Mouse (Mus musculus): ENCODE measurements around the gene Cpz.

Gene Cpz

DNA sequence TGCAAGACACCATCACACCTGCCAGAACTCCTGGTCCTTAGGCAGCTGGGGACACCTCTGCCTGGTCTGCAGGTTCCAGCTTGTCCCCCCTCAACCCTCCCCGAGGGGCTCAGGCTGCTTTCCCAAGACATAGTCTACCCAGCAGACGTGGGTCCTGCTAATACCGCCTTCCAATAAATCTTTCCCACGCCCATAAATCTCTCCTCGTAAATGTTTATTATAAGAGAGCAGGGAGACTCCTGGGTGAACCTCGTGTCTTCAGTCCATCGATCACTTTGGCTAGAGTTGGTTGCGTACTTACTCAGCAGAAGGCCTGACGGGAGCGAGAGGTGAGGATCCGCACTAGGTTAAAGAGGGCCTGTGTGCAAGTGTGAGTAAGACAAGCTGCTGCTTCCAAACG, 31.7 kb downstream of the Cpz start:
- H3K36me3 ChIP-seq (ENCODE audit: control insufficient read depth, insufficient read depth, low read length, poor library complexity, severe bottlenecking): no peaks in the 10 kb centered on the region
- no peak for DNase-seq (ENCODE audit: low read depth, low spot score)
- no peaks in the 10 kb centered on the region for H3K27me3 ChIP-seq (ENCODE audit: control insufficient read depth, insufficient read depth, low read length, poor library complexity, severe bottlenecking)

DNA sequence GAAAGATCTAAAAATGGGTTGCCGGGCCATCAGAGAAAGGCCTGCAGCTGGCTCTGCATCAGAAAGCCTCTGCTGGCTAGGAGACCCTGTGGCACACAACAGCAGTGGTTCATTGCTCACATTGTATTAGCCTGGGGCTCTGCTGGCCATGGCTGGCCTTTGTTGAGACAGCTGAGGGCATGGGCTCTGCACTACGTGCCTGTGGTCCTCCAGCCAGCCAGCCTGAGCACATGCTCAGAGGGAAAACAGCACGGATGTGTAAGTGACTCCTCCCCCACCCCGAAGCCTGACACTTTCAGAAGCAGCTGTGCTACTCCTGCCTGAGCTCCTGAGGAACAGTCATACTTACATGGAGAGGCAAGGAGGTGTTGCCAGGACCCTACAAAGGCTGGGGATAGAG, 46.0 kb downstream of the Cpz start:
- no peak for DNase-seq (ENCODE audit: low read depth, low spot score)

DNA sequence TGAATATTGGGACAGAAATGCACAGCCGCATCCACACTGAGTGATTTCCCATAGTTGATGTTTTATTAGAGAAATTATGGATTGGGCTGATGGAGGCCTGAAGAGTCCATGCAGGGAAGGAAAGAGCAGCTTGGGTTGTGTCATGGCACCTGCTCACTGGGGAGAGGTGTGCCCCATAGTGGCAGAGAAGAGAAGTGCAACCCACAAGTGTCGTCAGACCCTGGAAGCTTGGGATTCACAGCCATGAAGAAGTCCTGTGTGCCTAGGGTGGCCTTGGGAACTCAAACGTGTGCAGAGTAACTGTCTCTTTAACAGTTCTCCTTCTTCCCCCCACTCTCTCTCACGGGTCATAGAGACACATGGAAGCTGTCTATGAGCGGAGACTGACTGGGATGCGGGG, 50.3 kb downstream of the Cpz start:
- DNase-seq (ENCODE audit: low read depth, low spot score): no peak
- Histone ChIP-seq H3K27me3 (ENCODE audit: control insufficient read depth, insufficient read depth, low read length, poor library complexity, severe bottlenecking) (no peaks in the 10 kb centered on the region), H3K36me3 (ENCODE audit: control insufficient read depth, insufficient read depth, low read length, poor library complexity, severe bottlenecking) (no peaks in the 10 kb centered on the region)

More for the DNA sequence above, 46.0 kb downstream of the Cpz start:
- Histone ChIP-seq H3K36me3 (ENCODE audit: control insufficient read depth, insufficient read depth, low read length, poor library complexity, severe bottlenecking) (no peaks in the 10 kb centered on the region), H3K27me3 (ENCODE audit: control insufficient read depth, insufficient read depth, low read length, poor library complexity, severe bottlenecking) (no peaks in the 10 kb centered on the region)

DNA sequence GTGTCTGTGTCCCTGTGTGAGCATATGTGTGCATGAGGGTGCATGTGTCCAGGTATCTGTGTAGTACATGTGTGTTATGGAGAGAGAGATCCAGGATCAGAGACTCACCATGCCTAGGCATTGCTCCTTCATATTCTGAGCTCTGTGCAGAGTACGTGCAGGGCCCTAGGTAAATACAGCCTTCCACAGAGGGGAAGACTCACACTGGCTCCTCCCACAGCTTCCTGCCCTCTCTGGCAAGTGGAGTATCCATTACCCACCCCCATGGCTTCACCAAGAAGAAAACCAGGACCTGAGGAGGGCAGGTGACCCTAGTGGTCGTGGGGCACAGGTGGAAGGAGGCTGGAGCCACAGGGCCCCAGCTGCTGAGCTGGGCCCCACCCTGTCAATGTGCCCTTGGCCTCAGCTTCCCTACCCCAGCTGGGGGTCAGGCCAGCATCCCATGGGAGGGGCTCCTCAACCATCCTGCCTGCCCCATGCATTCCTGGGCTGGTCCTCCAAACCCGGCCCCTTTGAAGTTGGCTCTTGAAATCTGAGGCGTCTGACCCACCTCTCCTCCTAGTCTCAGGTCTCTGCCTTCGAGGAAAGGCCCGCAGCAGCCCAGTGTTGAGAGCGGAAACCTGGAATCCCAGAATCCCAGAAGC, 54.5 kb downstream of the Cpz start:
- no peaks in the 10 kb centered on the region for H3K27me3 ChIP-seq (ENCODE audit: control insufficient read depth, insufficient read depth, low read length, poor library complexity, severe bottlenecking)
- DNase-seq (ENCODE audit: low read depth, low spot score): no peak
- no peaks in the 10 kb centered on the region for H3K36me3 ChIP-seq (ENCODE audit: control insufficient read depth, insufficient read depth, low read length, poor library complexity, severe bottlenecking)

DNA sequence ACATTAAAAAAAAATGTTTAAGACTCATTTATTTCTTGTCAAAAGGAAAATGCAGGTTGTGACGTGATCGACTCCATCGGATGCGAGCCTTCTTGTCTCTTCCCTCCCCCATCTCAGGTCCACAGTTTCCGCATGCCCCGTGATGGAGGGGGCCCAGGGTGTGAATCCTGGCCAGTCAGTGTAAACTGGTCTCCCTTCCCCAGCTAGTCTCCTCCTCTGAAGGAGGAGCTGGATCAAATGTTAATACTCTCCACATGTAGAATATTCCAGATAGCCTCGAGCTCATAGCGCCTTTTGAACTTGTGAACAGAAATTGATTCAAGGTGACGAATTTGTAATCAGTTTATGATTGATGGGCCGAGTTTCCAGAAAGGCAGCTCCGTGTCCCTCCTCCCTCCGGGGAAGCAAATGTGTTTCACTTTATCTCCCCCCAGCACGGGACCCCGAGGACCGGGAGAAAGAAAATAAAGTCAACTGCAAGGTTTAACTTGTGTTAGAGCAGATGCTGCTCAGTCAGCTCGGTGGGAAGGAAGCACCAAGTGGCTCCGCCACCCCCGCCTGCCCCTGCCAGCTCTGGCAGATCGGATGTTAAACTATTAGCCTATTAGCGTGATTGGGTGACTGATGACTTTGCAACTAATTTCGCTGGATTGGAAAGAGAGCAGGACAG, 59.4 kb downstream of the Cpz start:
- Histone ChIP-seq H3K27me3 (ENCODE audit: control insufficient read depth, insufficient read depth, low read length, poor library complexity, severe bottlenecking) (no peaks in the 10 kb centered on the region), H3K36me3 (ENCODE audit: control insufficient read depth, insufficient read depth, low read length, poor library complexity, severe bottlenecking) (no peaks in the 10 kb centered on the region)
- DNase-seq (ENCODE audit: low read depth, low spot score): no peak

DNA sequence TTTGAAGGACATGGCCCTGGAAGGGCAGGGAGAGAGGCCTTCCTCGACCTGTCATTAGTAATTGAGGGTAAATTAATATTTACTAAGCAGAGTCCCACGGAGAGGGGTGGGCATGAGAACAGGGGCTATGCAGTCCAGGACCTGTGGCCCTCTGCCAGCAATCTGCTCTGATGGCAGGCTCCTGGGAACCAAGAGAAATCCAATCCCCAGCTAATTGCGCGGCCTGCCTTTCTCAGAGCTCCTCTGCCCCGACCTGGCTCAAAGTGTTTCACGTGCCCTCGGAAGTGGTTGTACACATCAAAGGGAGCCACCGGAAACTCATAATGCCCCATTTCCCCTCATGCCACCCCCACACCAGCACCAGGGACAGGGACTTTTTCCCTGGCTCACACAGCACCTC, 63.4 kb downstream of the Cpz start:
- DNase-seq (ENCODE audit: low read depth, low spot score): no peak
- H3K36me3 ChIP-seq (ENCODE audit: control insufficient read depth, insufficient read depth, low read length, poor library complexity, severe bottlenecking): no peaks in the 10 kb centered on the region

DNA sequence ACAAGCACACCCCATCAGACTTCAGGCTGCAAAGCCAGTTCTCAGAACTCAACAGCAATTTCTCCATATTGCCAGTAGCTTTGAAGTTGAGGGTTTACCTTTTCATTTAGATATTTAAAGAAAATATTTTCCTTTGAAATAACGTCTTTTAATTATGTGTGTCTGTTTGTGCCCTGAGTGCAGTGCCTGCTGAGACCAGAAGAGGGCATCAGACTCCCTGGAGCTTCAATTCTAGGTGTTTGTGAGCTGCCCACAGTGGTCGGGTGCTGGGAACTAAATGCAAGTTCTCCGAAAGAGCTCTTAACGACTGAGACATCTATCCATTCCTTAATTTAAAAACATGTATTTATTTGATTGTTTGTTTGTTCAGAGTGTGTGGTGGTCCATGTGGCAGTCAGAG, 65.7 kb downstream of the Cpz start:
- no peaks in the 10 kb centered on the region for H3K36me3 ChIP-seq (ENCODE audit: control insufficient read depth, insufficient read depth, low read length, poor library complexity, severe bottlenecking)
- H3K27me3 ChIP-seq (ENCODE audit: control insufficient read depth, insufficient read depth, low read length, poor library complexity, severe bottlenecking): no peaks in the 10 kb centered on the region
- no peak for DNase-seq (ENCODE audit: low read depth, low spot score)

More for the DNA sequence above, 63.4 kb downstream of the Cpz start:
- no peaks in the 10 kb centered on the region for H3K27me3 ChIP-seq (ENCODE audit: control insufficient read depth, insufficient read depth, low read length, poor library complexity, severe bottlenecking)

DNA sequence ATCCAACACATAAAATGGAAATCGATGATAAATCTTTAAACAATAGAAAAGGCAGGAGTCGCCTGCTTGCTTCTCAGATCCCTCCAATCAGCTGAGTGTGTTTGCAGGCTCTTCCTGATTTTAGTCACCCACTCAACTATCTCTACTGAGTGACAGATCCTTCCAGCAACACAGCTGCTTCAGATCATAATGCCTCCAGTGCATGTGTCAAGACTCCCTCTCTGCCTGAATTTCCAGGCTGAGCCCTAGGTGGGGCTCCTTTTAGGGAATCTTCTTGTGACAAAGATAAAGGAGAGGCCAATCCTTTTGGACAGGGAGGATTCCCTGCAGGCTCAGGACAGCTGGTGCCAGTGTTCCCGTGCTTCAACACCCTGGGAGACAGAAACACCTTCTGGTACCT, 67.2 kb downstream of the Cpz start:
- no peaks in the 10 kb centered on the region for H3K27me3 ChIP-seq (ENCODE audit: control insufficient read depth, insufficient read depth, low read length, poor library complexity, severe bottlenecking)
- no peak for DNase-seq (ENCODE audit: low read depth, low spot score)
- no peaks in the 10 kb centered on the region for H3K36me3 ChIP-seq (ENCODE audit: control insufficient read depth, insufficient read depth, low read length, poor library complexity, severe bottlenecking)

DNA sequence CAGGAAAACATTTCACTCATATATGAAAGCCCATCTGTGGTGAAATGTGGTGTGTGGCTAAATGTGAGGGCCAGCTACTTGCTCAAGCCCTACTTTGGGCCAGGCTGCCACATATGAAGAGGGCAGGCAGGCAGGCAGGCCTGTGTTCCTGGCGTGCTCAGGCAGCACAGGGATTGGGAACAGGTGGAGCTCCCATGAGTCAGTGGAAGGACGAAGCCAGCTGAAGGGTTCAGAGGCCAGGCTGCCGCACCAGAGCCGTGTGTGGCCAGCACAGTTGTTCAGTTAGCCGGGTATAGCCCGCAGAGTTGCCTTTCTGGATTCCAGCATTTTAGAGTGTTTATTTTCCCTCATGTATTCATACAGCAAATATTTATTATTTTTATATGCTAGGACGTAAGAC, 68.1 kb downstream of the Cpz start:
- H3K36me3 ChIP-seq (ENCODE audit: control insufficient read depth, insufficient read depth, low read length, poor library complexity, severe bottlenecking): no peaks in the 10 kb centered on the region
- H3K27me3 ChIP-seq (ENCODE audit: control insufficient read depth, insufficient read depth, low read length, poor library complexity, severe bottlenecking): no peaks in the 10 kb centered on the region
- DNase-seq (ENCODE audit: low read depth, low spot score): no peak

DNA sequence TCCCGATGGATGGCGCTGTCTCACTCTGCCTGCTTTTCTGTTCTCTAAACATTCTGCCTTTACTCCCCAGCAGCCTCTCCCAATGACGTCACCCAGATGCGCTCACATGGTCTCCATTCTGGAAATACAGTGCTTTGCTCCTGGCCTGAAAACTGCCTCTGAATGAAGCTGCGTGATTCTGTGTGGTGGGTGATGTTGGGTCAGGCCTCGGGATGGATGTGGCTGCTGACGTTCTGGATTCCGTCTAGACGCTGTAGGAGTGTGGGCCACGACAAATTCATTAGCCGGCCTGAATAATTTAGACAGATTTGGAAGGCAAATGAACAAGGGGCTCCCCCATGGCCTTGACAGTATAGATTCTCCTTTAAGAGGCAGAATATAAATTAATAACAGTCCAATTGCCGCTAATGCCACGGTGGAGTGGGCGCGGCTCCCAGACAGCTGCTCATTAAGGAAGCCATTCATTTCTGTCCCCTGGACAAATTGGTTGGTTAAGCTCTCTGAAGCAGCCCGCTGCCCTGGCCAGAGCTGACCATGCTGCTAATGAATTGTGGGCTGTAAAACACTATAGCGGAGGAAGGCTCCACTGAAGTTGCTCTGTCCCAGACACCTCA, 71.2 kb downstream of the Cpz start:
- H3K27me3 ChIP-seq (ENCODE audit: control insufficient read depth, insufficient read depth, low read length, poor library complexity, severe bottlenecking): no peaks in the 10 kb centered on the region
- no peak for DNase-seq (ENCODE audit: low read depth, low spot score)

More for the DNA sequence above, 71.2 kb downstream of the Cpz start:
- H3K36me3 ChIP-seq (ENCODE audit: control insufficient read depth, insufficient read depth, low read length, poor library complexity, severe bottlenecking): no peaks in the 10 kb centered on the region

Data from splenic B cell, adult 2 months (primary cell).